Mouse (Mus musculus) forebrain, embryonic 16.5 days (tissue): ENCODE measurements around the gene Ddx23. TPM values are rescaled to one million over a fixed set of nuclear protein-coding genes. Genes with fewer than 3 reads are reported as not detected.

Experiments used
- ATAC-seq: fragments of 200-750 bp; cut with Nextera tagmentation; 2 replicates; pipeline ENCODE4 v1.8.0; 2017; ENCODE audit warnings: mild to moderate bottlenecking, moderate library complexity
- H3K27ac ChIP-seq: fragments of 300-500 bp; sonication (generic); 2 replicates; pipeline ENCODE4 v1.5.1; 2014; ENCODE audit warnings: low read length, control low read depth
- H3K27me3 ChIP-seq: fragments of 300-500 bp; sonication (generic); replicated peaks from 2 replicates; pipeline ENCODE4 v1.6.1; 2014; ENCODE audit warnings: low read length; ENCODE audit not compliant: control insufficient read depth, insufficient read depth
- H3K36me3 ChIP-seq: fragments of 300-500 bp; sonication (generic); 2 replicates; pipeline ENCODE4 v1.6.1; 2014; ENCODE audit not compliant: control insufficient read depth, insufficient read depth
- H3K4me1 ChIP-seq: fragments of 300-500 bp; sonication (generic); replicated peaks from 2 replicates; pipeline ENCODE4 v1.6.1; 2014; ENCODE audit warnings: low read length; ENCODE audit not compliant: control insufficient read depth, insufficient read depth
- H3K4me2 ChIP-seq: fragments of 300-500 bp; sonication (generic); 2 replicates; pipeline ENCODE4 v1.6.1; 2014; ENCODE audit warnings: mild to moderate bottlenecking, low read length, control low read depth
- H3K4me3 ChIP-seq: fragments of 300-500 bp; sonication (generic); replicated peaks from 2 replicates; pipeline ENCODE4 v1.5.1; 2014; ENCODE audit warnings: mild to moderate bottlenecking, low read length, control low read depth
- H3K9ac ChIP-seq: fragments of 300-500 bp; sonication (generic); replicated peaks from 2 replicates; pipeline ENCODE4 v1.6.1; 2014; ENCODE audit warnings: low read depth, low read length, control low read depth
- H3K9me3 ChIP-seq: fragments of 300-500 bp; sonication (generic); 2 replicates; pipeline ENCODE4 v1.6.1; 2016; ENCODE audit warnings: low read length; ENCODE audit not compliant: control insufficient read depth
- WGBS: fragments of 180-500 bp; shearing (Covaris S2); extraction: QIAGEN DNeasy Blood & Tissue Kit; methylation state at CpG from one replicate; pipeline ENCODE4 v1.1.7; 2014; 5-methylcytosine and 5-hydroxymethylcytosine counted together
- polyA plus RNA-seq: library from polyadenylated mRNA; unstranded; fragments of >200 nt; fragmentation: Nextera tagmentation; extraction: Ambion mirVana; gene quantifications from 2 replicates; pipeline ENCODE4 v1.2.1, GENCODE M21; 2015

The Ddx23 gene
- polyA plus RNA-seq, 1 experiment from 2014 or later, result 25.5 TPM

GRCm38 (mm10) chr15:98691486-98692147 is 28.9 kb upstream of the Ddx23 start:
- no peak overlapping the region for H3K27ac ChIP-seq
- H3K36me3 ChIP-seq, result no peaks in the 10 kb centered on the region
- H3K4me3 ChIP-seq, result no peak overlapping the region
- no peak for ATAC-seq
- no peaks in the 10 kb centered on the region for H3K9me3 ChIP-seq
- no peaks in the 10 kb centered on the region for H3K27me3 ChIP-seq
- H3K4me2 ChIP-seq, result no peak overlapping the region
- peaks cover 7% of the 10 kb centered on the region for H3K4me1 ChIP-seq
- no peak overlapping the region for H3K9ac ChIP-seq
- WGBS, result 10% methylated on average over 7 of the region's 7 CpGs

- Histone ChIP-seq H3K36me3 (no peaks in the 10 kb centered on the region), H3K9me3 (no peaks in the 10 kb centered on the region), H3K4me1 (peaks cover 7% of the 10 kb centered on the region), H3K27me3 (no peaks in the 10 kb centered on the region), H3K4me3 (no peak overlapping the region), H3K27ac (no peak overlapping the region), H3K9ac (no peak overlapping the region), H3K4me2 (no peak overlapping the region)
- 71% methylated on average over 2 of the region's 2 CpGs for WGBS
- ATAC-seq, result no peak
Measured at GRCm38 (mm10) chr15:98689682-98690081, 27.0 kb upstream of the Ddx23 start.

DNA sequence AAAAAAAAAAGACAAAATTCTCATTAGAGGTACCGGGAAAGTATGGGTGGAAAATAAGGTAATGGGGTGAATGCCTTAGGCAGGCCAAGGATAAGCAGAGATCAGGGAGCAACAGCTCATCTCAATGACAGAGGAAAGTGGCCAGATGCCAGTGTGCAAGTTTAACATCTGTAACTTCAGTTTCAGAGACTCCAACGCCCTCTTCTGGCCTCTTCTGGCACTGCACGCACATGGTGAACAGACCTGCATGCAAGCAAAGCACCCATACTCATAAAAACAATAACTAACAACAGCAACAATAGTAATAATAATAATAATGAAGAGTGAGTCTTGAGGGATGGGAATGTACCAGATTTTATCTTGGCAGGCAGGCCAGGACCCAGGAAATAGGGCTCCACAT is 23.2 kb upstream of the Ddx23 start:
- Histone ChIP-seq H3K4me3 (no peak overlapping the region), H3K4me1 (no peaks in the 10 kb centered on the region), H3K9ac (no peak overlapping the region), H3K27ac (no peak overlapping the region), H3K9me3 (no peaks in the 10 kb centered on the region), H3K36me3 (no peaks in the 10 kb centered on the region), H3K27me3 (no peaks in the 10 kb centered on the region), H3K4me2 (no peak overlapping the region)
- WGBS, result 69% methylated on average over 3 of the region's 3 CpGs
- no peak for ATAC-seq

DNA sequence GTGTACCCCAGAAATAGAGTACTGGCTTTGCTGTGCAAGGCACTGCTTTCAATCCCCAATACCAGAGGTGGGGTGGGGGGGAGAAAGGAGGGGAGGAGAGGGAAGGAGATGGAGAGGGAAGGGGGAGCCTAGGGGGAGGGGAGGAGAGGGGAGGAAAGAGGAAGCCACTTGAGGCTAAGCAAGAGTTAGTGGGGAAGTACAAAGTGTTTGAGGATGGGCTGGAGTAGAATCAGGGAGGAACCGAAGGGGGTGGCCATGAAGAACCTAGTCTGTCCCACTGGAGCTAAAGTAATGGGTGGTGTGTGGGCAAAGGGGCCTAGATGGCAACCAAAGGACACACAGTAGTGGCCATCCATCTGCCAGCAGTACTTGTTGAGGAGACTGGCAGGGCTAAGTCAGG is 21.1 kb upstream of the Ddx23 start:
- no peak for ATAC-seq
- no peak overlapping the region for H3K4me3 ChIP-seq
- no peaks in the 10 kb centered on the region for H3K4me1 ChIP-seq
- no peak overlapping the region for H3K9ac ChIP-seq
- WGBS, result 94% methylated on average over 1 of the region's 1 CpGs
- H3K4me2 ChIP-seq, result no peak overlapping the region
- H3K36me3 ChIP-seq, result no peaks in the 10 kb centered on the region
- no peaks in the 10 kb centered on the region for H3K9me3 ChIP-seq
- H3K27ac ChIP-seq, result no peak overlapping the region
- H3K27me3 ChIP-seq, result no peaks in the 10 kb centered on the region

GRCm38 (mm10) chr15:98683177-98683576 is 20.5 kb upstream of the Ddx23 start:
- Histone ChIP-seq H3K4me1 (no peaks in the 10 kb centered on the region), H3K36me3 (no peaks in the 10 kb centered on the region), H3K4me2 (no peak overlapping the region), H3K9ac (no peak overlapping the region), H3K27me3 (no peaks in the 10 kb centered on the region), H3K27ac (no peak overlapping the region), H3K4me3 (no peak overlapping the region), H3K9me3 (no peaks in the 10 kb centered on the region)
- WGBS, result 76% methylated on average over 10 of the region's 10 CpGs
- no peak for ATAC-seq

GRCm38 (mm10) chr15:98681633-98682032 is 18.9 kb upstream of the Ddx23 start:
- WGBS, result 87% methylated on average over 7 of the region's 7 CpGs
- H3K4me2 ChIP-seq, result no peak overlapping the region

GRCm38 (mm10) chr15:98680660-98681059 is 18.0 kb upstream of the Ddx23 start:
- Histone ChIP-seq H3K9ac (no peak overlapping the region), H3K27ac (no peak overlapping the region), H3K36me3 (no peaks in the 10 kb centered on the region), H3K4me1 (peaks cover 17% of the 10 kb centered on the region), H3K4me2 (no peak overlapping the region), H3K4me3 (no peak overlapping the region), H3K9me3 (no peaks in the 10 kb centered on the region), H3K27me3 (no peaks in the 10 kb centered on the region)
- no peak for ATAC-seq
- WGBS, result 91% methylated on average over 8 of the region's 8 CpGs

More at GRCm38 (mm10) chr15:98681633-98682032, 18.9 kb upstream of the Ddx23 start:
- Histone ChIP-seq H3K27ac (no peak overlapping the region), H3K9ac (no peak overlapping the region), H3K4me1 (peaks cover 8% of the 10 kb centered on the region), H3K36me3 (no peaks in the 10 kb centered on the region), H3K9me3 (no peaks in the 10 kb centered on the region), H3K4me3 (no peak overlapping the region), H3K27me3 (no peaks in the 10 kb centered on the region)
- ATAC-seq, result no peak

DNA sequence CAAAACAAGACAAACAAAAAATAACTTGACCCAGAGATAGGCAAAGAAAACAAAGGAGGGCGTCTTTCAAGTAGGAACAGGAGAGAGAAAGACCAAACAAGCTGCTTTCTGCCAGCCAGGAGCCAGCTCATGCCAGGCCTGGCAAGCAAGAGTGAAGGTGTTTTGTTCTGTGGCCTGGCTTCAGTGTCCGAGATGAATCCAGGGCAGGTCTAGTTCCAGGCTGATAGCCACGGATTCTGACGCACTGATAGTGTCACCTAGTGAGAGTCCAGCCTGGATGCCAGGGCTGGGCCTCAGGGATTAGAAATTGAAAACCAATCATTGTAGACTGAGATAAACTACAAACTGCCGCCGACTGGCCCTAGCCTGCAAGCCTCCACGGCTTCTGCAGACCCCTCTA is 15.3 kb upstream of the Ddx23 start:
- 66% methylated on average over 7 of the region's 7 CpGs for WGBS
- no peak overlapping the region for H3K4me2 ChIP-seq

GRCm38 (mm10) chr15:98676940-98677728 is 14.4 kb upstream of the Ddx23 start, which contains the start of gene Rnd1:
Rnd1 (minus strand) TSS chr15:98677461.
- Histone ChIP-seq H3K9ac (peak within 1 kb of the TSS; percentile 53), H3K9me3 (no peaks in the 10 kb centered on the region), H3K27me3 (no peaks in the 10 kb centered on the region), H3K4me2 (peak within 1 kb of the TSS; percentile 91), H3K36me3 (no peaks in the 10 kb centered on the region), H3K27ac (no peak within 1 kb of the TSS), H3K4me1 (peaks cover 35% of the 10 kb centered on the region), H3K4me3 (peak within 1 kb of the TSS; percentile 54)
- WGBS, result under 1% methylated on average over 35 of the region's 37 CpGs
- ATAC-seq, result peak; percentile 98

More for the DNA sequence above, 15.3 kb upstream of the Ddx23 start:
- Histone ChIP-seq H3K9ac (no peak overlapping the region), H3K36me3 (no peaks in the 10 kb centered on the region), H3K4me3 (no peak overlapping the region), H3K4me1 (peaks cover 35% of the 10 kb centered on the region), H3K27ac (no peak overlapping the region), H3K27me3 (no peaks in the 10 kb centered on the region), H3K9me3 (no peaks in the 10 kb centered on the region)
- ATAC-seq, result no peak
